Mouse (Mus musculus) heart, embryonic 10.5 days (tissue): ENCODE results near the gene Olfr153. TPM values are rescaled to one million over a fixed set of nuclear protein-coding genes. Genes with fewer than 3 reads are reported as not detected.

Experiments
- polyA plus RNA-seq: library from polyadenylated mRNA; unstranded; fragments of >200 nt; fragmentation: Nextera tagmentation; extraction: Ambion mirVana; gene quantifications from 2 replicates; pipeline ENCODE4 v1.2.1, GENCODE M21; 2016

Gene Olfr153
- polyA plus RNA-seq, 1 experiment from 2014 or later = not detected

Other genes starting within 250 kb of the Olfr153 start
- gene Olfr1118, start 224.2 kb upstream of the Olfr153 start, polyA plus RNA-seq = not detected in 2 replicates
- not detected in 2 replicates for gene Olfr1120, start 177.0 kb upstream of the Olfr153 start, polyA plus RNA-seq
- not detected in 2 replicates for gene Olfr1121, start 161.9 kb upstream of the Olfr153 start, polyA plus RNA-seq
- not detected in 2 replicates for gene Olfr1122, start 145.9 kb upstream of the Olfr153 start, polyA plus RNA-seq
- gene Olfr1123, start 115.2 kb upstream of the Olfr153 start, polyA plus RNA-seq = not detected in 2 replicates
- 0.18 TPM in 1 of 2 replicates, not detected in the other for gene Olfr1124, start 101.5 kb upstream of the Olfr153 start, polyA plus RNA-seq
- gene Olfr1126, start 77.8 kb upstream of the Olfr153 start, polyA plus RNA-seq = not detected in 2 replicates
- gene Pramel7, start 34.7 kb upstream of the Olfr153 start, polyA plus RNA-seq = not detected in 2 replicates
- not detected in 2 replicates for gene Pramel6, start 25.2 kb upstream of the Olfr153 start, polyA plus RNA-seq
- gene Olfr1128, start 13.7 kb downstream of the Olfr153 start, polyA plus RNA-seq = not detected in 2 replicates
- gene Olfr1129, start 42.1 kb downstream of the Olfr153 start, polyA plus RNA-seq = not detected in 2 replicates
- gene Olfr1130, start 74.4 kb downstream of the Olfr153 start, polyA plus RNA-seq = not detected in 2 replicates
- not detected in 2 replicates for gene Olfr1131, start 95.3 kb downstream of the Olfr153 start, polyA plus RNA-seq
- not detected in 2 replicates for gene Olfr1132, start 105.7 kb downstream of the Olfr153 start, polyA plus RNA-seq
- gene Olfr1133, start 115.6 kb downstream of the Olfr153 start, polyA plus RNA-seq = not detected in 2 replicates
- not detected in 2 replicates for gene Olfr1134, start 126.7 kb downstream of the Olfr153 start, polyA plus RNA-seq
- not detected in 2 replicates for gene Olfr1135, start 141.9 kb downstream of the Olfr153 start, polyA plus RNA-seq
- gene Olfr1136, start 162.2 kb downstream of the Olfr153 start, polyA plus RNA-seq = not detected in 2 replicates
- gene Olfr1137, start 181.4 kb downstream of the Olfr153 start, polyA plus RNA-seq = not detected in 2 replicates
- gene Olfr1138, start 208.2 kb downstream of the Olfr153 start, polyA plus RNA-seq = not detected in 2 replicates
- not detected in 2 replicates for gene Olfr1140, start 212.0 kb downstream of the Olfr153 start, polyA plus RNA-seq
- gene Olfr1141, start 222.2 kb downstream of the Olfr153 start, polyA plus RNA-seq = not detected in 2 replicates
- gene Olfr152, start 247.7 kb downstream of the Olfr153 start, polyA plus RNA-seq = not detected in 2 replicates